Mouse (Mus musculus) lung, embryonic 14.5 days (tissue): ENCODE results near the gene Inpp5k. TPM values are rescaled to one million over a fixed set of nuclear protein-coding genes. Genes with fewer than 3 reads are reported as not detected.

ENCODE experiments used
- ATAC-seq: fragments of 200-750 bp; cut with Nextera tagmentation; 2 replicates; pipeline ENCODE4 v1.8.0; 2017; ENCODE audit warnings: mild to moderate bottlenecking, moderate TSS enrichment, moderate library complexity; ENCODE audit not compliant: insufficient read depth
- DNase-seq: peaks from one replicate; pipeline ENCODE4 v3.0.0-alpha.2; 2015
- H3K27ac ChIP-seq: fragments of 300-500 bp; sonication (generic); 2 replicates; pipeline ENCODE4 v1.5.1; 2014; ENCODE audit warnings: low read depth, mild to moderate bottlenecking, moderate library complexity
- H3K27me3 ChIP-seq: fragments of 300-500 bp; sonication (generic); 2 replicates; pipeline ENCODE4 v1.6.1; 2014; ENCODE audit warnings: low read length, control low read depth; ENCODE audit not compliant: insufficient read depth
- H3K36me3 ChIP-seq: fragments of 300-500 bp; sonication (generic); 2 replicates; pipeline ENCODE4 v1.6.1; 2014; ENCODE audit warnings: control low read depth; ENCODE audit not compliant: insufficient read depth
- H3K4me1 ChIP-seq: fragments of 300-500 bp; sonication (generic); 2 replicates; pipeline ENCODE4 v1.6.1; 2014; ENCODE audit warnings: antibody characterized with exemption, control low read depth; ENCODE audit not compliant: insufficient read depth
- H3K4me2 ChIP-seq: fragments of 300-500 bp; sonication (generic); 2 replicates; pipeline ENCODE4 v1.6.1; 2014; ENCODE audit warnings: mild to moderate bottlenecking
- H3K4me3 ChIP-seq: fragments of 300-500 bp; sonication (generic); 2 replicates; pipeline ENCODE4 v1.5.1; 2014; ENCODE audit warnings: low read depth, low read length
- H3K9ac ChIP-seq: fragments of 300-500 bp; sonication (generic); 2 replicates; pipeline ENCODE4 v1.6.1; 2014
- H3K9me3 ChIP-seq: fragments of 300-500 bp; sonication (generic); 2 replicates; pipeline ENCODE4 v1.6.1; 2016; ENCODE audit warnings: low read depth, low read length, control low read depth
- CTCF ChIP-seq: IDR thresholded peaks from 2 replicates; pipeline ENCODE4 v1.5.1; 2016; ENCODE audit warnings: antibody characterized with exemption, low read depth
- WGBS: fragments of 180-500 bp; shearing (Covaris S2); extraction: QIAGEN DNeasy Blood & Tissue Kit; methylation state at CpG from one replicate; pipeline ENCODE4 v1.1.7; 2014; 5-methylcytosine and 5-hydroxymethylcytosine counted together
- polyA plus RNA-seq: library from polyadenylated mRNA; unstranded; fragments of >200 nt; fragmentation: Nextera tagmentation; extraction: Ambion mirVana; gene quantifications from 2 replicates; pipeline ENCODE4 v1.2.1, GENCODE M21; 2014

Gene Inpp5k
- polyA plus RNA-seq, 1 experiment from 2014 or later, result 23.1 TPM

DNA sequence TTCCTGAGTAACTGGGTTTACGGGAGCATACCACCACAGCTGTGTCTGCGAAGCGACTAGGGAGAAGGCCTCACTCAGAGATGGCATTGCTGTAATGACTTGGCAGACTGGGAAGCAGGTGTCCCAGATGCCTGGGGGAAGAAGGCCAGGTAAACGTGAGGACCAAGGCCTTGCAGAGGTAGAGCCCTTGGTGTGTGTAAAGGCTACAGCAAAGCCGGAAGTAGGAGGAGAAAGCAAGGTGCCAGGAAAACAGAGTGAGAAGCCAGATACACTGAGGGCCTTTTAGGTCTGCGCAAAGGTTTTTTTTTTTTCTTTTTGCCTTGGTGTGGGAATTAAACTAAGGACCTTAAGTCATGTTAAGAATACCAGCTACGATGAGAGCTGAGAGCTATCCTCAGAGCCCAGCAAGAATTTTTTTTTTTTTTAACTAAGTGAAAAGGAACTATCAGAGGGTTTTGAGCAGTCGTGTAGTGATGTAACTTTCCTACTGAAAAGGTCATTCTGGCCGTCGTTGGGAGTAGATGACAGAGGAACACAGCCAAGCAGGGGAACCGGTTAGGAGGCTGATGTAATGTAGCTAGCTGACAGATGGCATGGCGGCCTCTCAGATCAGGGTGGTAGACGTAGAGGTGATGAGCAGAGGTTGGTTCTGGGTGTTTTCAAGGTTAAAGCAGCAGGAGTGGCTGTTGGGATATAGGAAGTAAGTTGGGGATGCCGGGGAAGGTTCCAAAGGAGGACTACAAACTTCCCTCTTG, 28.4 kb downstream of the Inpp5k start:
- 74% methylated on average over 14 of the region's 14 CpGs for WGBS
- H3K27me3 ChIP-seq, result no peaks in the 10 kb centered on the region
- no peak for ATAC-seq

DNA sequence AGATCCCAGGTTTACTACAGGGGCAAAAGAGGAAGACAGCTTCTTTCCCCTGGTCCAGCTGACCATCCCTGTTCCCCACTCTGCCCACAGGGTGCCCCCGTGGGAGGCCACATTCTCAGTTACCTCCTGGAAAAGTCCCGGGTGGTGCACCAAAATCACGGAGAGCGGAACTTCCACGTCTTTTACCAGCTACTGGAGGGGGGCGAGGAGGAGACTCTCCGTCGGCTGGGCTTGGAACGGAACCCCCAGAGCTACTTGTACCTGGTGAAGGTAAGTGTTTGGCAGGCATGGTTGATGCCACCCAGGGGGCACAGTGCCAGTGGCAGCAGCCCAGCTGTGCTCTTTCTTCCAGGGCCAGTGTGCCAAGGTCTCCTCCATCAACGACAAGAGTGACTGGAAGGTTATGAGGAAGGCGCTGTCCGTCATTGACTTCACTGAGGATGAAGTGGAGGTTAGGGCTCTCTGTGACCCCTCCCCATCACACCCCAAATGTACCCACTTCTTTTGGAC, 29.3 kb downstream of the Inpp5k start:
- ATAC-seq (no peak), DNase-seq (no peak)
- TF ChIP-seq CTCF, result no peak
- H3K4me1 ChIP-seq, result peaks cover 13% of the 10 kb centered on the region
- peaks cover 61% of the 10 kb centered on the region for H3K36me3 ChIP-seq
- no peaks in the 10 kb centered on the region for H3K27me3 ChIP-seq
- no peak overlapping the region for H3K27ac ChIP-seq
- no peak overlapping the region for H3K4me3 ChIP-seq
- no peak overlapping the region for H3K4me2 ChIP-seq
- no peaks in the 10 kb centered on the region for H3K9me3 ChIP-seq
- 88% methylated on average over 12 of the region's 12 CpGs for WGBS
- H3K9ac ChIP-seq, result no peak overlapping the region

More for the DNA sequence above, 28.4 kb downstream of the Inpp5k start:
- H3K4me2 ChIP-seq, result no peak overlapping the region
- H3K9me3 ChIP-seq, result no peaks in the 10 kb centered on the region
- H3K4me1 ChIP-seq, result peaks cover 20% of the 10 kb centered on the region
- H3K9ac ChIP-seq, result no peak overlapping the region
- no peak overlapping the region for H3K4me3 ChIP-seq
- no peak overlapping the region for H3K27ac ChIP-seq
- TF ChIP-seq CTCF, result no peak
- no peak for DNase-seq
- peaks cover 55% of the 10 kb centered on the region for H3K36me3 ChIP-seq

DNA sequence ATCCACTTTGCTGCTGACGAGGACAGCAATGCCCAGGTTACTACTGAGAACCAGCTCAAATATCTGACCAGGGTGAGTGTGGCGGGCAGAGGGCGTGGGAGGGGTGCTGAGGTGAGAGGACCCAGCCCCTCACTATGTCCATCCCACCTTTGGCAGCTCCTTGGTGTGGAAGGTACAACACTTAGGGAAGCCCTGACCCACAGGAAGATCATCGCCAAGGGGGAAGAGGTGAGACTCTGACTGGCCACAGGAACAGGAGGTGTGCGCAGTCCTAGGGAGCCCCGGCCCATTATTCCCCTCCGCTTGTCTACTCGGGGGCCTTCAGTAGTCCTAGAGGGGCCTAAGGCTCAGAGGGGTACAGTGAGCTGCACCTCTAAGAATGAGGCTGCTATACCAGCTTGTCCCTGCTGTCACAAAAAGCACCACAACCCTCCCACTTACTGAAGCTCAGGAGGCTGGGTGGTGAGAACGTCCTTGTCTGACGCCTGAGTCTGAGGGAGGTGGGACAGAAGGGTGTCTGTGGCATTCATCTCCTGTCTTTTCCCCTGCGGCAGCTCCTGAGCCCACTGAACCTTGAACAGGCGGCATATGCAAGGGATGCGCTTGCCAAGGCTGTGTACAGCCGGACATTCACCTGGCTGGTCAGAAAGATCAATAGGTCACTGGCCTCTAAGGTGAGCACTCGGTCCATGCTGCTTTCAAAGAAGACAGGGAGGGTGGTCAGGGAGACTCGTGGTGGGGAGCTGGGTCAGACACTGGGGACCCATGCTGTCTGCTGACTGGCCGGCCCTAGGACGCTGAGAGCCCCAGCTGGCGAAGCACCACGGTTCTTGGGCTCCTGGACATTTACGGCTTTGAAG, 30.4 kb downstream of the Inpp5k start:
- Histone ChIP-seq H3K4me3 (no peak overlapping the region), H3K27me3 (no peaks in the 10 kb centered on the region), H3K4me2 (no peak overlapping the region), H3K9ac (no peak overlapping the region), H3K9me3 (no peaks in the 10 kb centered on the region), H3K36me3 (peaks cover 72% of the 10 kb centered on the region), H3K4me1 (peaks cover 9% of the 10 kb centered on the region), H3K27ac (no peak overlapping the region)
- no peak for TF ChIP-seq CTCF
- no peak for ATAC-seq
- DNase-seq, result no peak
- 89% methylated on average over 21 of the region's 21 CpGs for WGBS

DNA sequence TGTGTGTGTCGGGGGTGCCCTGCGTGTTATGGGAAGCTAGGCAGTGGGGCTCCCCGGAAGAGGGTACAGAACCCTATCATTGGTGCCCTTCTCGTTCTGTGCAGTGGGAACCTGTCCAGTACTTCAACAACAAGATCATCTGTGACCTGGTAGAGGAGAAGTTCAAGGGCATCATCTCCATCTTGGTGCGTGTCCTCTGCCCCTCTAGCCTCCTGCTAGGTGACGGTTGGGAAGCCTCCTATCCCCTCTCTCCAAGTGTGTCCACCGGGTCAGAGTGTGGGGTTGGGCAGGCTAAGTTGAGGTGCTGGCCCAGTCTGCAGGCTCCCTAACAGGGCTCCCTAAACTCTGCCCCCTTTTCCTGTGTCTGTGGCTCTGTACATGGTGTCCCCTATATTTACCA, 31.3 kb downstream of the Inpp5k start:
- peaks cover 2% of the 10 kb centered on the region; the same call in 1 of the 2 replicates for H3K4me1 ChIP-seq
- DNase-seq, result no peak
- H3K36me3 ChIP-seq, result peaks cover 81% of the 10 kb centered on the region
- H3K4me3 ChIP-seq, result no peak overlapping the region
- H3K9me3 ChIP-seq, result no peaks in the 10 kb centered on the region
- no peak overlapping the region for H3K9ac ChIP-seq
- no peak overlapping the region for H3K27ac ChIP-seq
- H3K4me2 ChIP-seq, result no peak overlapping the region
- WGBS, result 86% methylated on average over 7 of the region's 7 CpGs
- no peak for ATAC-seq
- no peaks in the 10 kb centered on the region for H3K27me3 ChIP-seq
- TF ChIP-seq CTCF, result no peak

DNA sequence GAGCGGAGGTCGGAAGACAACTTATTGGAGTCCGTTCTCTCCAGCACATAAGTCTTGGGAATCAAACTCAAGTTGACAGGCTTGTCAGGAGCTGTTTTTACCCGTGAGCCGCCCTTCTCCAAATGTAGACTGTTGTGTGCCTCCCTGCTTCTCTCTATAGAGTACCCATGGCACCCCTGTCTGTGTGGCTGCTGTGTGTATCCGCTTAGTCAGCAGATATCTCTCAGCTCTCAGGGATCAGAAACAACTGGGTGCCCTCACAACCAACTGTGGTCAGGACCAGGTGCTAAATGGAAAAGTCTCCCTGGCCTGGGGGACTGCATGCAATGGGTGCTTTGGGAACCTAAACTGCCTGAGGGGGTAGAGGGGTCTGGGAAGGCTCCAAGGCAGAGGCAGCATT, 35.5 kb downstream of the Inpp5k start:
- no peak for ATAC-seq
- Histone ChIP-seq H3K4me3 (no peak overlapping the region), H3K36me3 (peaks cover 90% of the 10 kb centered on the region), H3K4me1 (no peaks in the 10 kb centered on the region), H3K27ac (no peak overlapping the region), H3K9ac (no peak overlapping the region), H3K27me3 (no peaks in the 10 kb centered on the region), H3K4me2 (no peak overlapping the region), H3K9me3 (no peaks in the 10 kb centered on the region)
- WGBS, result 93% methylated on average over 6 of the region's 6 CpGs
- DNase-seq, result no peak
- TF ChIP-seq CTCF, result no peak

DNA sequence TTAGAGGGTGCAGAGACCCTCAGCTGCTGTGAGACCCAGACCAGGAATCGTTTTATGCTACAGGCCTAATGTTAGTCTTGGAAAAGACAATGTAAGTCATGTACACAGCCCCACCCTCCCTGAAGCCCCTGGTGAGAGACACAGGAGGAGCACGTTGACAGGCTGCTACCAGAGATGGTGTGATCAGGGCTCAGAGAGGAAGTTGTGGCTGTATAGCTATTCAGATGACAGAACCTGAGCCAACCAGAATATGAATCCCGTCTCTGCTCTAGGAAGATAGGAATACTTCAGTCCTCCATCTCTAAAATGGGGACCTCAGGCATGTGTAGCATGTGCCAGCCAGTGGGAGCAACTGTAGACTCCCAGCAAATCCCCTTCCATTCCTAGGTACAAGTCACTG, 37.8 kb downstream of the Inpp5k start:
- no peaks in the 10 kb centered on the region for H3K27me3 ChIP-seq
- no peak overlapping the region for H3K27ac ChIP-seq
- DNase-seq, result no peak
- no peak for TF ChIP-seq CTCF
- H3K9me3 ChIP-seq, result no peaks in the 10 kb centered on the region
- H3K4me2 ChIP-seq, result no peak overlapping the region
- H3K4me1 ChIP-seq, result no peaks in the 10 kb centered on the region
- H3K36me3 ChIP-seq, result peaks cover 94% of the 10 kb centered on the region
- ATAC-seq, result no peak
- no peak overlapping the region for H3K9ac ChIP-seq
- no peak overlapping the region for H3K4me3 ChIP-seq
- WGBS, result 92% methylated on average over 3 of the region's 3 CpGs
